Mouse (Mus musculus) cortical plate, adult 2 months (tissue): ENCODE data around the gene Inpp5b.

Experiments
- CTCF ChIP-seq: fragments of 200-500 bp; IDR thresholded peaks from 2 replicates; pipeline ENCODE4 v1.5.1; 2011; ENCODE audit warnings: mild to moderate bottlenecking, control low read depth, low read length; ENCODE audit not compliant: insufficient read depth; ENCODE audit errors: extremely low read depth
- POLR2A ChIP-seq: fragments of 200-500 bp; IDR thresholded peaks from 2 replicates; pipeline ENCODE4 v1.6.1; 2011; ENCODE audit warnings: mild to moderate bottlenecking, low read length, control low read depth; ENCODE audit not compliant: insufficient read depth; ENCODE audit errors: extremely low read depth

- TF ChIP-seq CTCF: no peak
- no peak for TF ChIP-seq POLR2A
Observed at GRCm38 (mm10) chr4:124762858-124763452, 21.3 kb downstream of the Inpp5b start.
